Mouse (Mus musculus): ENCODE data around the gene Txndc8.

DNA sequence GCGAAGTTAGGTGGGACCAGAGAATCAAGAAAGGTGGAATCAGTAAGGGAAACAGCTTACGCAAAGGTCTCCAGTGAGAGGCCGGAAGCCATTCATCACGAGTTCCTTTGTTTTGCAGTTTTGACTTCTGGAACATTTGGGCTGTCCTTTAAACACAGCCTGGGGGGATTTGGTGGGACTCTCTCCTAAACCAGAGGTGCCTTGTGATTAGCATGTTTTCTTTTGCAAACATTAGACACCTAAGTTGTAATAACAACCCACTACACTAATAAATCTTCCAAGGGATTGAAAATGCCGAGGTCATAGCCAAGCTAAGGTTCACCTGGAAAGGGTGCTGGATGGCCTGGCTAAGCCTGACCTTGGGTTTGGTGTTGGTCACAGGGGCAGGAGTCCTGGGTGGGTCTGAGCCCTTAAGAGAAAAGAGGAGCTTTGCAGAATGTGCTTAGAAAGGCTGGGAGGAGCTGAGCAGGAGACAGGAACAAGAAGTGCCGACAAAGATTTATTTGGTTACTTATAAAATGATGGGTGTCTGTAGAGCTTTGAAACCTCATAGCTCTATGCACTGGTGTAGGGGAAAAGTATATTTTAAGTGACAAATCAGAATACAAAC is 28.3 kb upstream of the Txndc8 start:
- no peak for TF ChIP-seq CTCF (IDR thresholded peaks at IDR 0.05; ENCODE audit: low read depth, low read length)
- no peak for TF ChIP-seq TAL1 (conservative IDR thresholded peaks at IDR 0.05; ENCODE audit: low read depth, low read length)
- TF ChIP-seq POLR2AphosphoS5 (IDR thresholded peaks at IDR 0.05; ENCODE audit: insufficient replicate concordance, low read depth, low read length): no peak
- TF ChIP-seq GATA1 (IDR thresholded peaks at IDR 0.05; ENCODE audit: borderline replicate concordance, low read length): no peak
- TF ChIP-seq GATA2 (IDR thresholded peaks at IDR 0.05; ENCODE audit: borderline replicate concordance, low read depth, low read length): no peak

Measured in G1E (cell line).